Mouse (Mus musculus) adrenal gland, postnatal 4 days (tissue): ENCODE results near the gene Gm5565. TPM values are rescaled to one million over a fixed set of nuclear protein-coding genes. Genes with fewer than 3 reads are reported as not detected.
"Not testable (repeated sequence)": the region's sequence is repeated elsewhere in the genome, so short reads cannot be mapped to it uniquely, and the experiment has no call there.

Experiments
- DNase-seq, 2 experiments: peaks; one replicate each; pipeline ENCODE4 v3.0.0; 2021 to 2022; ENCODE audit warnings: low spot score in 2 of 2, mixed read lengths in 2 of 2
- long read RNA-seq, 2 experiments: library from polyadenylated mRNA; stranded (forward); transcript quantifications; one replicate each; pipeline ENCODE4 v2.0.0; 2021
- total RNA-seq, 2 experiments: library from RNA; stranded (reverse); gene quantifications; 2 replicates each; pipeline ENCODE4 v1.2.3; 2021

Gm5565 gene
- total RNA-seq: not detected
- long read RNA-seq, experiment 1: 0 reads
- long read RNA-seq, experiment 2: 0 reads

GRCm38 (mm10) chr5:146160439-146160838 is at the start of gene Gm5565:
Gene Gm5565 (minus strand): TSS chr5:146160539.
- not testable (repeated sequence) for DNase-seq

GRCm38 (mm10) chr5:146205537-146205936 is 45.2 kb upstream of the Gm5565 start:
- DNase-seq: no peak

- no peak for DNase-seq
Observed at GRCm38 (mm10) chr5:146203921-146204320, 43.6 kb upstream of the Gm5565 start.

- no peak for DNase-seq
Observed at GRCm38 (mm10) chr5:146200580-146200979, 40.2 kb upstream of the Gm5565 start.

- DNase-seq: no peak
Observed at GRCm38 (mm10) chr5:146199540-146199939, 39.2 kb upstream of the Gm5565 start.

GRCm38 (mm10) chr5:146199073-146199472 is 38.7 kb upstream of the Gm5565 start:
- DNase-seq: no peak

GRCm38 (mm10) chr5:146193360-146193759 is 33.0 kb upstream of the Gm5565 start:
- DNase-seq: no peak

- DNase-seq: no peak
Observed at GRCm38 (mm10) chr5:146190501-146191269, 30.3 kb upstream of the Gm5565 start.

GRCm38 (mm10) chr5:146190093-146190492 is 29.8 kb upstream of the Gm5565 start:
- no peak for DNase-seq

GRCm38 (mm10) chr5:146188712-146189111 is 28.4 kb upstream of the Gm5565 start:
- no peak for DNase-seq

GRCm38 (mm10) chr5:146188144-146188543 is 27.8 kb upstream of the Gm5565 start:
- no peak for DNase-seq

- DNase-seq: peak; percentile 18 to 30
Observed at GRCm38 (mm10) chr5:146187441-146187840, 27.1 kb upstream of the Gm5565 start.

- DNase-seq: not testable (repeated sequence)
Observed at GRCm38 (mm10) chr5:146185204-146185603, 24.9 kb upstream of the Gm5565 start, which contains the start of gene 1700001J03Rik. Gene 1700001J03Rik (minus strand): TSS chr5:146185304.

GRCm38 (mm10) chr5:146172744-146173143 is 12.4 kb upstream of the Gm5565 start:
- not testable (repeated sequence) for DNase-seq

GRCm38 (mm10) chr5:146170621-146171020 is 10.3 kb upstream of the Gm5565 start, which contains the start of gene Gm6309:
Gene Gm6309 (minus strand): TSS chr5:146170721.
- not testable (repeated sequence) for DNase-seq

GRCm38 (mm10) chr5:146158326-146158725 is 2.0 kb downstream of the Gm5565 start:
- not testable (repeated sequence) for DNase-seq

- DNase-seq: no peak
Observed at GRCm38 (mm10) chr5:146150454-146150853, 9.9 kb downstream of the Gm5565 start.

- DNase-seq: no peak
Observed at GRCm38 (mm10) chr5:146147903-146148302, 12.4 kb downstream of the Gm5565 start.

Other genes with a start within 250 kb of the Gm5565 start
- 1 to 10 TPM in 1 of 2 experiments, under 1 TPM in 1; 0.28 to 9.2 TPM for gene Cyp3a25, start 150.9 kb downstream of the Gm5565 start, total RNA-seq
- under 1 TPM in 1 of 2 experiments, not detected in 1; 0.42 TPM for gene Cyp3a59, start 81.3 kb downstream of the Gm5565 start, total RNA-seq
- not detected for gene Gm6309, start 10.2 kb upstream of the Gm5565 start, total RNA-seq
- 1 to 10 TPM; 1.7 to 3.8 TPM for gene 1700001J03Rik, start 24.8 kb upstream of the Gm5565 start, total RNA-seq
- 10 to 100 TPM; 55.8 to 58.8 TPM for gene Rnf6, start 61.0 kb upstream of the Gm5565 start, total RNA-seq
- gene Cdk8, start 70.7 kb upstream of the Gm5565 start, total RNA-seq: 10 to 100 TPM; 73.2 to 76.9 TPM
- gene Wasf3, start 224.4 kb upstream of the Gm5565 start, total RNA-seq: 10 to 100 TPM; 21.5 TPM